Mouse (Mus musculus): ENCODE measurements around the gene Pfkfb2.

Pfkfb2 gene

DNA sequence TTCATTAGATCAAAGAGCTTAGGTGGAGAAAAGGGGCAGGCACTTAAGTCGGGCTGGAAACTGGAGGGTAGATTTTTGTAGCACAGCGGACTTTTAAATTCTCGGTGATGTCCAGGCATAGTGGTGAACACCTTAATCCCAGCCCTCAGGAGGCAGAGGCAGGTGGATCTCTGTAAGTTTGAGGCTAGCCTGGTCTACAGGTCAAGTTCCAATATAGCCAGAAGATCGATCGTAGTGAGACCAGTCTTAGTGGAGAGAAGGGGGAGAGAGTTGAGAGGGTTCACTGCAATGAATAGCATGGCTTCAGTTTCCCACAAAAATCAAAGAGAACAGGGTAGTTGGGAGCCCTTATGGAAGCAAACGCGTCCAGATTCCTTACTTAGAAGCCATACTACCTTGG is 8.9 kb upstream of the Pfkfb2 start:
- no peak for DNase-seq (ENCODE audit: low read depth, low spot score)

DNA sequence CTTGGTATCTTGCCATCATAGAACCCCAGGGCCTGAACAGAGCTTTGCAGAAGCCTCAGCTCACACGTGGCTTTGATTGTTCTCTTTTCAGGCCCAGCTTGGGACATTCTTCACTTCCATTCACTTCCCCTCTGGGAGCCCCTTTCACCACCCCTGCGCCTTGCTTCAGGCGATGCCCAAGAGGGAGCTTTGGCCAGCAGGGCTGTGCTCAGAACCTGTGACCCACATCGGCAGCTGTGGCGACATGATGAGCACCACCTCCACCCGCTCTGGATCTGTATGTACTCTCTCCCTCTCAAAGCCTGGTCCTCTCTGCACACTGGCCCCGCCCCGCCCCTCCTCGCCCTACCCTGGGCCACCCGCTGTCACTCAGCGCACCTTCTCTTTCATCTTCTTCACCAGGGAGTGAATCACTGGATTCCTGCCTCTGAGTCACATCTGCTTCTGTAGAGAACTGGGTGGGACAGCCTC is 8.4 kb upstream of the Pfkfb2 start:
- no peak for DNase-seq (ENCODE audit: low read depth, low spot score)

DNA sequence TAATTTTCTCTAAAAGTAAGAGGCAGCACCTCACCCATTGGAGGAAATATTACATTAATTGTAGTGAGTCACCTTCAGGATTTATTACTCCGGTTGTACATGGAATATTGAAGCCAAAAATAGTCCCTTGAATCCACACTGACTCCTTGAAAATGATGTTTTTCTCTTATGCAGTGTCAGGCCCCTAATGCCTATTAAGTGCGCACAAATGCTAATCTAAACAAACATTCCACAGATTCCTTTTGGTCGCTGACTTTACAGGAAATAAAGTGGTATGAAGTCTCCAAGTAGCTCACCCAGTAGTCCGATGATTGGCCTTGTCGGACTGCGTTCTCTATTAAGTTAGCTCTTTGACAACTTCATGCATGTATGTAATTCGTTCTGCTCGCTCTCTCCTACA is 5.8 kb upstream of the Pfkfb2 start:
- DNase-seq (ENCODE audit: low read depth, low spot score), result no peak

DNA sequence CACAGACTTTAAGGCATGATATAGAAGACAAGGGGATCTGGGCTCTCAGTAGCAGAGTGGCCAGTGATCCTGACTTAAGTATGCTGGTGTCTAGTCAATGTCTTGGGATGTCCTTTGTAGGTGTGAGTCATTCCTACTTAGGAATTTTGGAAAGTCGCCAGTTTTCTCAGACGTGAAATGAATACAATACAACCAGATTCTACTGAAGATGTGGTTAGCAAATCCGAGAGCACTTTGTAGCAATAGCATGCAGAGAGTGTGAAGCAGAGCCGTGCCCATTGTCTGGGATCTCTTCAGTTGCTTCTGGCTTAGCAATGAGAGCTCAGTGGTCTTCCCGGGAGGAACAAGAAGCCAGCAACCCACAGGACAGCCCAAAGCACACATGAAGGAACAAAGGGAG is 5.4 kb upstream of the Pfkfb2 start:
- no peak for DNase-seq (ENCODE audit: low read depth, low spot score)

DNA sequence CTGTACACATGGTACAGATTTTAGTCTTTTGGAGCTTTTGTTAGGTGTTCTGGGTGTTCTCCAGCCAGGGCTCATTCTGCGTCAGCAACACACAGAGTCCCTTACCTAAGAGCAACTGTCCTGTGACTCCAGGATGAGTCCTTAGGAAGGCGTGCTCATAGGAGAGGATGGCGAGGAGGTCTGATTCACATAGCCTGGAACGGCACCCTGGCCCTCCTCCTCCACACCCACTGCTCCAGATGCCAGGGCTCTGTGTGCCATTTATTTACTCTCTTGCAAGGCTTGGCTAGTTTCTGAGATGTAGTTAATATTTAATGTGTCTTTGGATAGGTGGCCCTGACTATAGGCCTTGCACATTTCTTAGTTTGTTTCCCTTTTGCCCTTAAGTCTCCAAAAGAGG is 4.6 kb upstream of the Pfkfb2 start:
- DNase-seq (ENCODE audit: low read depth, low spot score), result no peak

DNA sequence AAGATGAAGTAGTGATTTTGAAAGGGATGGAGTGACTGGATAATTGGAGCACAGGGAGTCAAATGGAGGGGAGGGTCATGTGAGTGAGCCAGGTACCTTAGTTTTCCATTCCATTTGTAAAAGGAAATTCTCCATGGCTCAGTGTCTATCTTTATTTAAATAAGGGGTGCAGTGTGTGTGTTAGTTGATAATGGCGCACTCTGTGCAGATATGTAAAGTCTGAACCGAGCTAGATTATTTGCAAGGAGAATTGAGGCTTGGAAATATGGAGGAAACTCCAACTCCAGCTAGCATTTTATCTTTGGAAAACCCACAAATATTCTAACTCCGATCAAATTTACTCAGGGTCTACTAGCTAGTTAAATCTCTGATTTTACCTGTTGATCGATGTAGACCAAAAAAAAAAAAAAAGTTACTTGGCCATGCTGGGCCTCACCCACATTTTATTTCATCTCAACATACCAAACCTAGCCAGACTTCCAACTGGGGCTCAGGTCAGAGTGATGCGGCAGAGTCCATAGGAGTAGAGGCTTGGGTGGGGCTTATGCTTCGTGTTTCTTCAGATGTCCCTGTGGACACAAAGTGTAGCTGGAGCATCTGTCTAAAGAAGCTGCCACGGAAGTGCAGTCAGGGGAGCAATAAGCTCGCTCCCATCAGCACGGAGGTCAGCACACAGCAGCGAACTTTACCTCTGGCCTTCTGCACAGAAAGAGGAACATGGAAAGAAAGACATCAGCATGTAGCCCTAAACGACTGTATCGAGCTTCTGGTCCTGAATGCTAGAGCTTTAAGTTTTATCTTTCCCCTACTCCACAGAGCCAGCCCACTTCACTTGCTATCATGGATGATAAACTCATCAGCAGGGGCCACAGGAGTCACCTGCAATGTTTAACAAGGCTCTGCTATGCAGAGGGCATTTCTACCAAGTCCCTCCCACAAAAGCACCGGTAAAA is 3.9 kb upstream of the Pfkfb2 start:
- no peak for DNase-seq (ENCODE audit: low read depth, low spot score)

DNA sequence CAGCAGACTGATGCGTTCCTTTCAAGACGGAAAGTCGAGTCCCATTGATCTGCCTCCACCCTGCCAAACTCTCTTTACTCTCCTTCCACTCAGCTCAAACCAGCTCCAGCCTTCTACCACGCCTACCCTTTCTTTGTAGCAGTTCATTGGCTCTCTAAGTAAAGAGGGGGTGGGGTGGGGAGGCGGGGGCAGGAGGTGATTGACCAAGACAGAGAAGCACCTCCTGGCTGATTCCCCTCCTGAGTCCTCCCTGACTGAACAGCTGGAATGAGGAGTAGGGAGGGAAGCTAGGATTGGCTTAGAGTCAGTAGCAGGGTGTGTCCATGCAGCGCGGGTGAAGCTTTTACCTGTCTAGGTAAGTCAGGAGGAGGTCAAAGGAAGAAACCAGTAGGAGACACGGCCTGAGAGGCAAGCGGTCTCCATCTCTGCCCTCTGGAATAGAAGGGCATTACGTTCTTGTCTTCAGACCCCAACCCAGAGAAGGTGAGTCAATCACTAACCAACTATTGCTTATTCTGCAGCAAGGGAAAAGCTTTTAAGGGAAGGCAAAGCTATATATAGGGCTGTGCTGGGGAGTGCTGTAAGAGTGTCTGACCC is 2.8 kb upstream of the Pfkfb2 start, which contains the start of gene AA986860:
AA986860 (plus strand) TSS at position 236 of the 597 bp plus-strand sequence.
- no peak for DNase-seq (ENCODE audit: low read depth, low spot score)

DNA sequence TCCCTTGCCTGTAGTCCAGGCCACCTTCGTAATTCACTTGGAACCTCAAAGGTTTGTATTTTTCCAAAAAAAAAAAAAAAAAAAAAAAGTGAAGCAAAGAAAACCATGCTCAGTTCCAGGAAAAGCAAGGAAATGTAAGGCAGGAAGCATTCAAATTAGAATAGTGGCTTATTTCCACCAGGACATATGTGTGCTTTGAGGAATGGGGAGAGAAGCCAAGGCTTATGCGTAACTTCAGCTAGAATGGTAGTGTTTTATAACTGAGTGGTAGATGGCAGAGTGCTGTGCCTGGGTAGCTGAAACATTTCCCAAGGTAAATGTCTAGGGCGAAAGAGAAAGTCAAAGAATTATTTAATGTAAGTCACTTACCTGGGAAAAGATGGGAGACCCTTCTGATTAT is 345 bp downstream of the Pfkfb2 start:
- DNase-seq (ENCODE audit: low read depth, low spot score), result peak; percentile 68

DNA sequence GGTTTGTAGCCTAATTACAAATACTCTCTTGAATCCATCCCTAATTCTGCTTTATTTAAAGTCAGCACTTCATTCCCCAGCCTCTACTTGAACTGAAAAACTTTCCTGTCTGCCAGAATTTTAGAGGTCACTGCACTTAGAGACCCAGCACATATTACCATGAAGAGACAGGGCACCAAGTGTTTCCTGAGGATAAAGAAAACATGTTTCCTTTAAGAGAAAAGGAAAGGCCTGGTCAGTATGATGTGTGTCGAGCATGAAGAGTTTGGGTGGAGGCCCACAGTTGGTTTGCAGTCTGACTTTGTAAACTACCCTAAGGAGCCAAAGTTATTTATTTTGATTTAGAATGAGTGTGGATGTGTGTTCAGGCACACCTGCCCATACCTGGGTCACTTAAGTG is 983 bp downstream of the Pfkfb2 start:
- DNase-seq (ENCODE audit: low read depth, low spot score), result no peak

DNA sequence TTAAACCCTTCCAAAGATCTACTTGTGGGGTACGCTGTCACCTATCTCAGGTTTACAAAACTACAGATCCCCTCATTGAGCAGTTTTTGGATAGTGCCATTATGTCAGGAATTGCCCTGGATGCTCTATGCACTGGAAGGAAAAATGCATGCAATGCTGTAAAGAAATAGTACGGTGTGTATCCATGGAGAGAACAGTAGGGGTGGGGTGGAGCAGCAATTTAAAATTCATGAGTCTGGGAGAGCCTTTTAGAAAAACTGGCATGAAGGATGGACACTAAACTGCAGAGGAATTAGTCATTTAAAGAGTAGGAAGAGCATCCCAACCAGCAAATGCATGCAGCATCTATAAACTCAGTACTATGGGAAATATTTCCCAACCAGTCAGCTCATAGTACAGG is 2.7 kb downstream of the Pfkfb2 start:
- no peak for DNase-seq (ENCODE audit: low read depth, low spot score)

DNA sequence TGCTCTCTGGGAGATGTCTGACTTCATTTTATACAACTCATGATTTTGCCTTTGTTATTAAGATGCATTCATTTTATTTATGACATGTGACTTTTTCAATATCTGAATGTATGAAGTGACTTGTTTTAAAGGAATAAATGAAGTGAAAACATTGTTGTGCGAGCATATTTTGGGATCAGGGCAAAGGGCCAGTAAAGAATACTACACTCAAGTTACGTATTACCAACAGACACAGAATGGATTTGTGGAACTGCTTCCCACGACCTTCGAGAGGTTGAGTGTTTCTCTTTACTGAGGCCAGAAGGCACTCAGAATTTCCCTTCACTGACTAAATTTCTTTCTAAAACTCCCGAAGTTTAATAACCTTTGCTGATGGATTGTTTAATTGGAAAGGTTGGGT is 4.8 kb downstream of the Pfkfb2 start:
- DNase-seq (ENCODE audit: low read depth, low spot score), result no peak

DNA sequence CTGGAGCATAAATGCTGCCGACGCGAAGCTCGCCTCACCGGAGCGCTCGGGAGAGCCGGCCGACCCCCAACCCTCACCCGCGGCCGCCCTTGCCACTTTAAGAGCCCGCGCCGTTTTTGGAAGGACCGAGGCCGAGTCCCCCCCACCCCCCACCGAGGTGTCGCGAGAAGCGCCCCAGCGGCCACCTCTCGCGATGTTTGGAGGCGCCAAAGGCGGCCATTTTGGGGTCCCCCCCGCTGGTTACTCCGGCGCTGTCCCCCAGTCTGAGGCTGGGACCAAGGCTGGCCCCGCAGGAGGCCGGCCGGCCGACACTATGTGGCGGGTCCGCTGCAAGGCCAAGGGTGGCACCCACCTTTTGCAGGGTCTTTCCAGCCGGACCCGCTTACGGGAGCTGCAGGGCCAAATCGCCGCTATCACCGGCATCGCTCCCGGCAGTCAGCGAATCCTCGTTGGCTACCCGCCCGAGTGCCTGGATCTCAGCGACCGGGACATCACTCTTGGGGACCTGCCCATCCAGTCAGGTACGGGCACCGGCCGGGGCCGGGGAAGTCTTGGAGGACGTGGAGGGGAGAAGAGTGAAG is 11.7 kb downstream of the Pfkfb2 start, which contains the start of gene Yod1:
Yod1 (plus strand) TSS at position 37 of the 581 bp plus-strand sequence.
- DNase-seq (ENCODE audit: low read depth, low spot score), result peak; percentile 78

DNA sequence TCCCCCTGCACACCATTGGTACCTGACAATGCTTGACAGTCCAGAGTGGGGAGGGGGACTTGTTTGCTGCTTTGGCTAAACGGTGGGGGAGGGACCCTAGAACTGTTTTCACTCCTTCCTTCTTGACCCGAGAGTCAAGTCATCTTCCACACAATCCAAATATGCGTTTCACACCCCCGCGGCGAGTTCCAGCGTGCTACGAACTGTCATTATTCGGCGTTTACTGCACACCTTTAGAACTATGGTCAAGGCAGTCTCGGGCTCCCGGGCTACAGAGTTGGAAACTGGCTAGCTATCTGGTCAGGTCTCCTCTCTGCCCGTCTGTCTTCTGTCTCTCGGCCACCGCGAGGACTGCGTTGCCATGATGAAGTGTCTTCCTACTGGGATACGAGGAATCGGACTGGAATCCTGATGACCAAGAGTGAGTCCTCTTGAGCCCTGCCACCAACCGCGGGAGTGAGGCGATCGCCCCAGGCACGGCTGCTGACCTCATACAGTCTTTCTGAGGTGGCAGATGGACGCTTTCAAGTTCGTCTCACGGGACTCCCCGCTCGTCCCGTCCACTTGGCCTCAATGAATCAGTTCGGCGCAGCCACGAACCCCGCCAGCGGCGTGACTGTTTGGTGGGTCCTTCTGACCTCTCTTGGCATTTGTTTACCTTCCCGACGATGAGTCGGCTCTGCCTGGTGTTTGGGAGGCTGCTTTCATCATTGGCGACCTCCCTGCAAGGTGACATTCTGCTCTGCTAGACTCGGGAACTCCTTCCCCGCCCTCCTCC is 12.4 kb downstream of the Pfkfb2 start:
- no peak for DNase-seq (ENCODE audit: low read depth, low spot score)

DNA sequence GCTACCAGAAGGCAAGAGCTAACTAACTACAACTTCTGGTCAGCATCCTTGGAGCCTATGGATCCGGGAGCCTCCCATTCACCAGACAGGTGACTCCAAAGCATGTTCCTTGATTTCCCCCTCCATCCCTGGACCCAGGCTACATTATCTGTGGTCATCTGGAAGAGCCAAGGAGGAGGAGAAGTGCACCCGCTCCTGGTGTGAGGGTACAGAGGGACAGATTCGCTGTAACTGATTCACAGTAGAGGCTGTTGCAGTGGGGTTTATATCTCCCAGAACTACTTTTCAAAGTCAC is 12.9 kb downstream of the Pfkfb2 start:
- DNase-seq (ENCODE audit: low read depth, low spot score), result no peak

DNA sequence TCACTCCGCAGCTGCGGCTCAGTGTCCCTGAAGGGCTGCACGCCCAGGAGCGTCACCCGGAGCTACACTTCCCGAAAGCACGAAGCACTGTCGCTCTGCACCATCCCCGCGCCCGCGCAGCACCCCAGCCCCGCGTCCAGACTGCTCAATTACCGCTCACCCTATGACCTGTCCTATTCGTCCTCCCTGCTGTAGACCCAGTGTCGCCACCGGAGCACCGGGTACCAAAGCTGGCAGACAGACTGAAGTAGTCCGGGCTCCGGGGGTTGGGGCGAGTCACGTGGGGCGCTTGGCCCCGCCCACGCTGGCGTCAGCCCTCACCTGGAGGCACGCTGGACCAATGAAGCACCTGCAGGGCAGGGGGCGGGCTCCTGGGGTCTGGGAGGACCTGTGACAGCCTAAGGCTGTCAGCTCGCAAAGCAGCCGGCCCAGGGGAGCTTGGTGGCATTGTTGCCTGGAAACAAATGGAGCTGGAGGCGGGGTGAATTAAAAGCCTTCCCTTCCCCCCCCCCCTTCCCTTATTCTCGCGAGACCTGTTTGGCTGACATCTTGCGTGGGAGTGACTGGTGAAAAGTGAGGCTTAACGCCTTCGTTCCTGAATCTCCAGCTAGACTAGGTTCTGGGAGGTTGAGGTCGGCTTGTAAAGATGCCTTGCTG is 13.4 kb downstream of the Pfkfb2 start, which contains the start of gene Gm29427:
Gm29427 (minus strand) TSS at position 239 of the 657 bp plus-strand sequence.
- DNase-seq (ENCODE audit: low read depth, low spot score), result peak; percentile 94

DNA sequence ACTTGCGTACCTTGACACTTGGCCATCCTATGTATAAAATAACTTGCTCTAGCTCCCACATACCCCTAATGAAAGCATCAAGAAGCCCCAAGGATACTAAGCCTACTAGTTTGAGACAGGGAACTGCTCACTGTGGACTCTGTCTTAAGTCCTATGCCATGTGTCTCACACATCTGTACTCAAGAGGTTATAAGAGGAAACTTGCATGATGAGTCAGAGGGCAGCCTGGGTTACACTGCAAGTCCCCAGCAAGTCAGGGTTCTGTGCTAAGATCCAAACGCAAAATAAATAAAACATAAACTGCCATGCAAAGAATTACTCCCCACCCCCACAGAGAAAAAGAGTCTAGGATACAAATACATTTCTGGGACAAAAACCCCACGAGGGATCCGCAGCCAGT is 15.0 kb downstream of the Pfkfb2 start:
- no peak for DNase-seq (ENCODE audit: low read depth, low spot score)

DNA sequence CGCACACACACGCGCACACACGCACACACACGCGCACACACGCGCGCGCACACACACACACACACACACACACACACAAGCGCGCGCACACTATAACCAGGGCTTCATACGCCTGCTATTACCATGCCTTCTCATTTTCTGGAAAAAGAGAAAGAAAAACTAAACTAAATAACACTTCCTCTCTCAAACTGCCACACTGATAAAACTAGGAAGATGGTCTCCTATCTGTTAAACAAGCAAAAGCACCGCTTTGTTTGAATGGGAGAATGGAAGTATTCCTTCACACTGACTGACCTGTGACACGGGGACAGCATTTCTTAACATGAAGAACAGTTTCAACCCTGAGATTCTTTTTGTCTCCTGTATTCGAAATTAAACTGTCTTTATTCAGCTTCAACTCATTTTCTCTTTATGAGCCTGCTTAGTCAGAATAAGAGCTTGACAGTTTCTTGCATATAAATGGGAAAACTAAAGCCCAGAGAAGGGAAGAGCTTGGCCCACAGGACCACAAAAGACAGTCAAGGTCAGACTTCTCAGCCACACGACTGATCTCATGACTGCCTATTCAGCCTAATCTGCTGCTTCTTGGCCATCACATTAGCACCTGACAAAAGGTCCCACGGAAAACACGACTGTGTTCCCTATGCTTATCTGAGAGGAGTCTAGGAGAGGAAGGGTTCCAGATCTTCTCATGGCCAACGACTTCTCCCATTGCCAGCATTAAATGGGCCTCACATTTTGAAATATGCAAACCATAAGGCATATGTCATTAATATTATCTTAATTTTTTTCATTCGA is 18.6 kb downstream of the Pfkfb2 start:
- DNase-seq (ENCODE audit: low read depth, low spot score), result no peak

DNA sequence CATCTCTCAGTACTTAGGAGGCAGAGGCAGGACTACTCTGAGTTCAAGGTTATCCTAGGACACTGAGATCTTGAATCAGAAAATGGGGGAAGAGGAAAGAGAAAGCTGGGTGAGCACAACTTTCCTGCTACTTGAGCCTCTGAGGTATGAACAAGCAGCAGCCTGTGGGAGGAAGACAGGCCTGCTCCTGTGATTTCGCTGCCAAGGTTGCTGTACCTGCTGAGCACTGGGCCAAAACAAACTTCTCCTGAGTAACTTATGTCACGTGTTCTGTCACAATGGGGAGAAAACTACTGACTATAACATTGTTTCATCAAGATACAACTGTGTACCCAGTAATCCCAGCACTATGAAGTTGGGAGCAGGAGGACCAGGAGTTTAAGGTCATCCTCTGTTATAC is 25.4 kb downstream of the Pfkfb2 start:
- no peak for DNase-seq (ENCODE audit: low read depth, low spot score)

DNA sequence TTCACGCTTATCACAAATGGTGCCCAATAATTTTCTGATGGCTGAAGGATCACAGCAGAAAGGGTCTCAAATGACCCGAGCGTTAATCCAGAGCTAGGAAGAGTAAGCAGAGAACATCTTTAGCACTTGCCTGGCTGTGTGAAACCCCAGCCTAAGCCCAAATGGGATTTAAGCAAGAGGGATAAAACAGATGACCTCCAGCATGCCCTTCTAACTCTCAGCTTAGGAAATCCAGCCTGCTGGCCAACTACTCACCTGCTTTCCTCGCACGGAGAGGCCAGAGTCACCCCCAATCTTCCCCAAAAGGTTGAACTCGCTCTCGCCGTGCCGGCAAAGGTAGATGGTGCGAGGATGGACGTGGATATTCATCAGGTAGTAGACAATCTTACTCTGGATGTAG is 27.1 kb downstream of the Pfkfb2 start:
- no peak for DNase-seq (ENCODE audit: low read depth, low spot score)

DNA sequence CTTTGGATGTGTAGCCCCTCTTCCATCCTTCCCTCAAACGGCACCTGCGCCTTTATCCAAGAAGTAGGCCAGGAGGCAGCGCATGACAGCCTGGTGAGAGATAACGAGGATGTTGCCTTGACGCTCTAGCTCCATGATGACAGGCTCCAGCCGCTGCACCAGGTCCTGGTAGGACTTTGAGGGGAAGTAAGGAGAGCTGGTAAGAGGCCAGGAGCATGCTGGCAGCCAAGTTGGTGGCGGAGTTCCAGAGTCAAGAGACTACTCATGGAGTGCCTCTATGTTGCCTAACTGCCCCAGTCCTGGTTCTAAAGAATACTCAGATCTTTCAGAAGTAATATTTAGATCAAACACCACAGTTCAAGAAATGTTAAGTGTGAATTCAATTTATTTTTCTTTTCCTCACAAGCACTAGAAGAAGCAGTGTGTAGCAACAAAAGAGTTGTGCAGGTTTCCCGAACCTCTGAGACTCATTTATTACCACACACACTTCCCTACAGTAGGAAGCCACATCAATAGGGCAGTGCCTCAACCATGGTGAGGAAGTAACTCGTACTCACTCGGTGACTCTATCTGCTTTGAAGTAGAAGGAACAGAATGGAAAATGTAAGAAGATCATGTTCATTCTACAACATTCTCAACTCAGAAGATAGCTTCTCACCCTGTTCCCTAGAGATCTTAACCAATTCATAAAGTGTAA is 29.0 kb downstream of the Pfkfb2 start:
- DNase-seq (ENCODE audit: low read depth, low spot score), result no peak

Measured in telencephalon, adult 2 months (tissue).